Mouse (Mus musculus) hindbrain, embryonic 14.5 days (tissue): ENCODE results near the gene Glo1. TPM values are rescaled to one million over a fixed set of nuclear protein-coding genes. Genes with fewer than 3 reads are reported as not detected.
A peak's percentile ranks its signal among the peaks of the same experiment; 100 is the strongest.
"Not testable (repeated sequence)": the region's sequence is repeated elsewhere in the genome, so short reads cannot be mapped to it uniquely, and the experiment has no call there.

Source experiments
- ATAC-seq: fragments of 200-750 bp; cut with Nextera tagmentation; 2 replicates; pipeline ENCODE4 v1.8.0; 2017; ENCODE audit warnings: moderate number of reproducible peaks, mild to moderate bottlenecking, moderate TSS enrichment, moderate library complexity; ENCODE audit not compliant: low FRiP score
- DNase-seq: peaks from one replicate; pipeline ENCODE4 v3.0.0-alpha.2; 2015; ENCODE audit warnings: low spot score
- H3K27ac ChIP-seq: fragments of 300-500 bp; sonication (generic); 2 replicates; pipeline ENCODE4 v1.5.1; 2014; ENCODE audit warnings: mild to moderate bottlenecking, moderate library complexity
- H3K27me3 ChIP-seq: fragments of 300-500 bp; sonication (generic); 2 replicates; pipeline ENCODE4 v1.6.1; 2014; ENCODE audit warnings: mild to moderate bottlenecking, low read length, mixed read lengths; ENCODE audit not compliant: control insufficient read depth, insufficient read depth
- H3K36me3 ChIP-seq: fragments of 300-500 bp; sonication (generic); replicated peaks from 2 replicates; pipeline ENCODE4 v1.6.1; 2014; ENCODE audit not compliant: control insufficient read depth, insufficient read depth
- H3K4me1 ChIP-seq: fragments of 300-500 bp; sonication (generic); replicated peaks from 2 replicates; pipeline ENCODE4 v1.6.1; 2014; ENCODE audit warnings: antibody characterized with exemption, low read length, mixed read lengths; ENCODE audit not compliant: control insufficient read depth, insufficient read depth
- H3K4me2 ChIP-seq: fragments of 300-500 bp; sonication (generic); replicated peaks from 2 replicates; pipeline ENCODE4 v1.6.1; 2014; ENCODE audit warnings: mild to moderate bottlenecking, moderate library complexity
- H3K4me3 ChIP-seq: fragments of 300-500 bp; sonication (generic); replicated peaks from 2 replicates; pipeline ENCODE4 v1.5.1; 2014; ENCODE audit warnings: mild to moderate bottlenecking, low read length
- H3K9ac ChIP-seq: fragments of 300-500 bp; sonication (generic); 2 replicates; pipeline ENCODE4 v1.6.1; 2014
- H3K9me3 ChIP-seq: fragments of 300-500 bp; sonication (generic); 2 replicates; pipeline ENCODE4 v1.6.1; 2016; ENCODE audit warnings: low read length; ENCODE audit not compliant: control insufficient read depth
- WGBS: fragments of 180-500 bp; shearing (Covaris S2); extraction: QIAGEN DNeasy Blood & Tissue Kit; methylation state at CpG from one replicate; pipeline ENCODE4 v1.1.7; 2014; 5-methylcytosine and 5-hydroxymethylcytosine counted together
- polyA plus RNA-seq: library from polyadenylated mRNA; unstranded; fragments of >200 nt; fragmentation: Nextera tagmentation; extraction: Ambion mirVana; gene quantifications from 2 replicates; pipeline ENCODE4 v1.2.1, GENCODE M21; 2014

Glo1 gene
- 185 and 194 TPM in 2 replicates for polyA plus RNA-seq

GRCm38 (mm10) chr17:30626719-30627118, at the start of gene Glo1:
Glo1 (minus strand) TSS chr17:30626871.
- not testable (repeated sequence) for H3K27me3 ChIP-seq, H3K4me3 ChIP-seq, H3K9me3 ChIP-seq, H3K4me2 ChIP-seq, DNase-seq, ATAC-seq, H3K4me1 ChIP-seq, H3K36me3 ChIP-seq, H3K9ac ChIP-seq, H3K27ac ChIP-seq
- WGBS = no CpG with 5 or more reads among the region's 20 CpGs

GRCm38 (mm10) chr17:30675021-30675740, 48.5 kb upstream of the Glo1 start:
- no peak overlapping the region for H3K4me3 ChIP-seq
- no peak for ATAC-seq
- H3K27ac ChIP-seq = no peak overlapping the region
- no peaks in the 10 kb centered on the region for H3K9me3 ChIP-seq
- WGBS = 88% methylated on average over 9 of the region's 9 CpGs
- H3K27me3 ChIP-seq = no peaks in the 10 kb centered on the region
- no peaks in the 10 kb centered on the region for H3K36me3 ChIP-seq
- H3K4me1 ChIP-seq = peaks cover 4% of the 10 kb centered on the region
- H3K4me2 ChIP-seq = no peak overlapping the region
- no peak for DNase-seq
- no peak overlapping the region for H3K9ac ChIP-seq

GRCm38 (mm10) chr17:30673023-30673422, 46.4 kb upstream of the Glo1 start:
- DNase-seq (no peak), ATAC-seq (no peak)
- Histone ChIP-seq H3K9me3 (no peaks in the 10 kb centered on the region), H3K4me3 (no peak overlapping the region), H3K9ac (no peak overlapping the region), H3K4me1 (peaks cover 4% of the 10 kb centered on the region), H3K36me3 (no peaks in the 10 kb centered on the region), H3K27me3 (no peaks in the 10 kb centered on the region), H3K4me2 (no peak overlapping the region), H3K27ac (0 out of 2 replicates have a peak overlapping the region, but pooled peaks have one; percentile 11)
- WGBS = 88% methylated on average over 6 of the region's 6 CpGs

GRCm38 (mm10) chr17:30672556-30672955, 45.9 kb upstream of the Glo1 start:
- 54% methylated on average over 4 of the region's 4 CpGs for WGBS
- peak; percentile 29 for DNase-seq
- Histone ChIP-seq H3K27me3 (no peaks in the 10 kb centered on the region), H3K36me3 (no peaks in the 10 kb centered on the region), H3K4me1 (peaks cover 4% of the 10 kb centered on the region), H3K27ac (peak overlapping the region; percentile 11; the same call in 1 of the 2 replicates), H3K4me3 (no peak overlapping the region), H3K4me2 (no peak overlapping the region), H3K9me3 (no peaks in the 10 kb centered on the region), H3K9ac (no peak overlapping the region)
- no peak for ATAC-seq

- Histone ChIP-seq H3K9ac (no peak overlapping the region), H3K36me3 (no peaks in the 10 kb centered on the region), H3K27me3 (no peaks in the 10 kb centered on the region), H3K27ac (no peak overlapping the region), H3K4me3 (no peak overlapping the region), H3K4me2 (no peak overlapping the region), H3K4me1 (no peaks in the 10 kb centered on the region), H3K9me3 (0 out of 2 replicates have a peak, but pooled peaks cover 8% of the 10 kb centered on the region)
- no peak for ATAC-seq
- WGBS = 74% methylated on average over 5 of the region's 5 CpGs
- no peak for DNase-seq
These were observed 38.2 kb upstream of the Glo1 start for GRCm38 (mm10) chr17:30664856-30665255.

- 95% methylated on average over 8 of the region's 8 CpGs for WGBS
These were observed 36.5 kb upstream of the Glo1 start for GRCm38 (mm10) chr17:30663170-30663569.

GRCm38 (mm10) chr17:30662131-30662530, 35.5 kb upstream of the Glo1 start:
- Histone ChIP-seq H3K9ac (no peak overlapping the region), H3K4me1 (0 out of 2 replicates have a peak, but pooled peaks cover 2% of the 10 kb centered on the region), H3K36me3 (no peaks in the 10 kb centered on the region), H3K27me3 (no peaks in the 10 kb centered on the region), H3K27ac (no peak overlapping the region), H3K9me3 (0 out of 2 replicates have a peak, but pooled peaks cover 8% of the 10 kb centered on the region), H3K4me3 (no peak overlapping the region), H3K4me2 (no peak overlapping the region)
- no peak for DNase-seq
- 77% methylated on average over 8 of the region's 8 CpGs for WGBS
- ATAC-seq = no peak

More at GRCm38 (mm10) chr17:30663170-30663569, 36.5 kb upstream of the Glo1 start:
- no peak for ATAC-seq
- Histone ChIP-seq H3K9me3 (0 out of 2 replicates have a peak, but pooled peaks cover 8% of the 10 kb centered on the region), H3K9ac (no peak overlapping the region), H3K4me2 (no peak overlapping the region), H3K27ac (no peak overlapping the region), H3K4me3 (no peak overlapping the region), H3K27me3 (no peaks in the 10 kb centered on the region), H3K4me1 (no peaks in the 10 kb centered on the region), H3K36me3 (no peaks in the 10 kb centered on the region)
- DNase-seq = no peak

- DNase-seq = peak; percentile 80
- H3K4me1 ChIP-seq = 0 out of 2 replicates have a peak, but pooled peaks cover 2% of the 10 kb centered on the region
- no peaks in the 10 kb centered on the region for H3K36me3 ChIP-seq
- 5% methylated on average over 13 of the region's 13 CpGs for WGBS
- peak overlapping the region; percentile 48 for H3K27ac ChIP-seq
- no peaks in the 10 kb centered on the region for H3K9me3 ChIP-seq
- H3K4me3 ChIP-seq = peak overlapping the region; percentile 26
- peak overlapping the region; percentile 49 for H3K9ac ChIP-seq
- peak overlapping the region; percentile 52 for H3K4me2 ChIP-seq
- ATAC-seq = peak; percentile 65; the same call in 1 of the 2 replicates
- no peaks in the 10 kb centered on the region for H3K27me3 ChIP-seq
These were observed 31.5 kb upstream of the Glo1 start for GRCm38 (mm10) chr17:30658152-30658544.

GRCm38 (mm10) chr17:30657530-30658151, 31.0 kb upstream of the Glo1 start:
- peak overlapping the region; percentile 49 for H3K9ac ChIP-seq
- H3K27me3 ChIP-seq = no peaks in the 10 kb centered on the region
- WGBS = 46% methylated on average over 8 of the region's 8 CpGs
- no peaks in the 10 kb centered on the region for H3K36me3 ChIP-seq
- no peaks in the 10 kb centered on the region for H3K9me3 ChIP-seq
- peak overlapping the region; percentile 26 for H3K4me3 ChIP-seq
- peak overlapping the region; percentile 48 for H3K27ac ChIP-seq
- H3K4me2 ChIP-seq = peak overlapping the region; percentile 52
- H3K4me1 ChIP-seq = 0 out of 2 replicates have a peak, but pooled peaks cover 2% of the 10 kb centered on the region
- ATAC-seq = no peak
- DNase-seq = no peak
